Mouse (Mus musculus) kidney, postnatal 14 days (tissue): ENCODE data around the gene 2810004N23Rik.
A peak's percentile ranks its signal among the peaks of the same experiment; 100 is the strongest.

Experiments
- DNase-seq: peaks from one replicate; pipeline ENCODE4 v3.0.0; 2022; ENCODE audit warnings: mixed read lengths

2810004N23Rik gene

GRCm38 (mm10) chr8:124819612-124820115 lies 43.3 kb downstream of the 2810004N23Rik start:
- DNase-seq = no peak

GRCm38 (mm10) chr8:124817361-124817760 lies 45.6 kb downstream of the 2810004N23Rik start:
- no peak for DNase-seq

GRCm38 (mm10) chr8:124816866-124817265 lies 46.1 kb downstream of the 2810004N23Rik start:
- DNase-seq = no peak

DNA sequence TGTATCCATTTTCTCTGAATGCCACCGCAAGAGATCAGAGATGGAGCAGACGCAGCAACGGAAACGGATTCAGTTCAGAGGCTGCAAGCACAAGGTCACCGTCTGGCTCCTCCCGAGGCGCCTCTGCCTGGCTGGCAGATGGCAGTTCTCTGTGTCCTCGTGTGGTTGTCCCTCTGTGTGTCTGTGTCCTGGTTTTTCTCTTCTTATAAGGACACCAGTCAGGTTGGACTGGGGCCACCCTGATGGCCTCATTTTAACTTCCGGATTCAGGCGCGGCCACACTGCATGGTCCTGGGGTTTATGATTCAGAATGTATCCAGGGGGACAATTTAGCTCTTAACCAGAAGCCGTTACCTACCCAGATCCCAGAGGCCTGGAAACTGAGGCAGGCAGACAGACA lies 47.0 kb downstream of the 2810004N23Rik start:
- DNase-seq = no peak

DNA sequence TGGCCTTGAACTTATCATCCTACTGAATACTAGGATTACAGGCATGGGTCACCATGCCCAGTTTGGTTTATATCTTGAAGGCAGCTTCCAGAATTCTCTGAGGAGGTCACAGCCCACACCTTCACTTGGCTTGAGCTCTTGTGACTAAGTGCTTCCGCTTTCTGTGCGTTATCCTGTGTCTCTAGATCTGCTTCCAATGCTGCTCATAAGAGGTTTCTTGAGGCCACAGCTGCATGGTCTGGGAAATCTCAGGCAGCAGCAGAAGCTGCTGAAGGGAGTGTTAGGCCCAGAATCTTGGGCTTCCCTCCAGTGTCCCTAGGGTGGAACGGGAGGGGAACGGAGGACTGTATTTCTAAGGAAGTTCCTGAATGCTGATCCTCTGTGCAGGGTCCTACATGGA lies 49.6 kb downstream of the 2810004N23Rik start:
- DNase-seq = no peak

DNA sequence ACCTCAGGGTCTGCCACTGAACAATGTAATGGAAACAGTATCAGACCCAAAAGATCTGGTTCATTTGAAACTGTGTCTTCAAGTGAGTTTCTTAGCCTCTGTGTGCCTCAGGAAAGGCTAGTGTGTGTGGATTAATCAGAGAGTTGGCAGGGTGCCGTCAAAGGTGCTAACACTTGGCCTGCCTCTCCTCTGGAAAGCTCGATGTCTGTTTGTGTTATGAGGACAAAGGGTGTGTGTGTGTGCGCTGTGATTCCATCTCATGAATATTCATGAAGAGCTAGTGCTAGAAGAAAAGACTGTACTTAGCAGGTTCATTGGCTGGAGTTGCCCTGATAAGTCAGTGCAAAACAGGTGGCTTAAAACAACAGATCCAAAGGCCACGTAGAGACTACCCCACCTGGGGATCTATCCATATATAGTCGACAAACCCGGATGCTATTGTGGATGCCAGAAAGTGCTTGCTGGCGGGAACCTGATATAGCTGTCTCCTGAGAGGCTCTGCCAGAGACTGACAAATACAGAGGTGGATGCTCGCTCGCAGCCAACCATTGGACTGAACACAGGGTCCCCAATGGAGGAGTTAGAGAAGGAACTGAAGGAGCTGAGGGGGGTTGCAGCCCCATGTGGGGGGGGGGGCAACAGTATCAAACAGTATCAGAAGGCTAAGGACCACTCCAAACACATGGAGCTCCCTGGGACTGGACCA lies 52.1 kb downstream of the 2810004N23Rik start:
- peak; percentile 44 for DNase-seq

DNA sequence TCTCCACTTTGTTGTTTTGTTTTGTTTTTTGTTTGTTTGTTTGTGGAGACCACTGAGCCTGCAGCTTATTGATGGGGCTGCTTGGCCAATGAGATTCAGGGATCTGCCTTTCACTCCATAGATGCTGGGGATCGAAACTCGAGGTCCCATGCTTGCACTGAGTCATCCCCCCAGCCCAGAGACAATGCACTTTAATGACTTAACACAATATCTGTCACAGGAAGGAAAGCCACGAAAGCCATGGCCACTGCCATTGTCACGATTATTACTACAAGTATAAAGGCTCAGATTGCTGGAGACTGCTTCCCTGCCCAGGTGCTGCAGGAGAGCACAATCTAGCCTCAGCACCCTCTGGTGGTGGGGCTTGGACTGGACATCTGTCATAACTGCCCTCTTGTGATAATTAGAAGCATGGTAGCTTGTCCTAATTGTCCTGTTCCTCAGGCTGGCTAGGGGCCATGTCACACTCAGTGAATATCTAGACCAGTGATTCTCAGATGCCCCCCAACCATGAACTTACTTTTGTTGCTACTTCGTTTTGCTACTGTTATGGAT lies 52.8 kb downstream of the 2810004N23Rik start:
- DNase-seq = no peak

GRCm38 (mm10) chr8:124809419-124809818 lies 53.5 kb downstream of the 2810004N23Rik start:
- no peak for DNase-seq

- DNase-seq = no peak
These were observed 56.9 kb downstream of the 2810004N23Rik start for GRCm38 (mm10) chr8:124805990-124806389.

DNA sequence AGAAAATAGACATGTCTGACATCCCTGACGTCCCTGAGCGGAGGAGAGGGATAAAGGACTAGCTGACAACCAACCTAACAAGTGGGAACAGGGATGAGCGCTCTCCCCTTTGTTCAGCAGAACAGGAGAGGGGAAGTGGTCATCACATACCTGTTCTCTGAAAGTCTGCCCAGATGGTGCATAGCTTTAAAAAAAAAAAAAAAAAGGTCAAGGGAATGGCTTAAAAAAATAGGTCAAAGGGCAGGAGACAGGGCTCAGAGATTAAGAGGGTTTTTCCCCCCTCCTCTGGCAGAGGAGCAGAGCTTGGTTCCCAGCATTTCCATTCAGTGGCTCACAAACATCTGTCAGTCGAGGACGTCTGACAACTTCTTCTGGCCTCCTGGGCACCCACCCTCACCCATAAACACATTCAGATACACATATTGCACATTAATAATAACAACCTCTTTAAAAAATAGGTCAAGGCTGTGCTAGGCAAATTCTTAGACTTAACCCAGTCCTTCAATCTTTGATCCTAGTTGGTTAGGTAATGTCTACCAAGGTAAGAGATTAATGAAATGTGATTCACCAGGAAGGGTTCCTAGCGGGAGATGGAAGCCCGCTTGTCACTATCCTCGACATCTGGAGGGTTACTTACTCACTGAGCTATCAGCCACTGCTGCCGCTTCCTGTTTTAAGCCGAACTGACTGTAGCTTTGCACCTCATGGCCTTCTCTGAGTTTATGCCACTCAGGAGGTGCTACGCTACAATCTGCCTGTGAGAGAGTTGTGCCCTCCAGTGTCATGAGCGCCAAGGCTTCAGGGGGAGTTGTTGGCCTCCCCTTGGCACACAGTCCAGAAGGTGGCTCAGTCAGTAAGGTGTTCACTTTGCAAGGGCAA lies 58.9 kb downstream of the 2810004N23Rik start:
- DNase-seq = no peak

DNA sequence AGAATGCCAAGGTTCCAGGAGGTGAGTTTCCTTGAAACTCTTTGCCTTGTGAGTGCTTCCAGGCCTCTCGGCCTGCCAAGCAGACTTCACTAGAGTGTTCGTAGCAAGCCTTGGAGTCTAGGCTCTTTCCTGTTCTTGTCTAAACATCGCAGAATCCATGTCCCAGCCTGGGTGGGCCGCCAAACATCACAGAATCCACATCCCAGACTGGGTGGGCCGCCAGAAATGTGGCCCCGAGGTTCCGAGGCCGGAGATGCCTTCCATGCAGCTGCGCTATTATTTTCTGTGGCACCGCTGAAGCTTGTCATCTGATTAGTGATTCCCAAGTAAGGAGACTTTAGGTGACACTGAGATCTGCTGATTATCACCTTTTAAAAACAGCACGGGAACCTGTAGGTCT lies 62.4 kb downstream of the 2810004N23Rik start:
- DNase-seq = no peak

GRCm38 (mm10) chr8:124795781-124796488 lies 67.0 kb downstream of the 2810004N23Rik start:
- no peak for DNase-seq

GRCm38 (mm10) chr8:124794486-124794780 lies 68.5 kb downstream of the 2810004N23Rik start:
- DNase-seq = peak; percentile 34

DNA sequence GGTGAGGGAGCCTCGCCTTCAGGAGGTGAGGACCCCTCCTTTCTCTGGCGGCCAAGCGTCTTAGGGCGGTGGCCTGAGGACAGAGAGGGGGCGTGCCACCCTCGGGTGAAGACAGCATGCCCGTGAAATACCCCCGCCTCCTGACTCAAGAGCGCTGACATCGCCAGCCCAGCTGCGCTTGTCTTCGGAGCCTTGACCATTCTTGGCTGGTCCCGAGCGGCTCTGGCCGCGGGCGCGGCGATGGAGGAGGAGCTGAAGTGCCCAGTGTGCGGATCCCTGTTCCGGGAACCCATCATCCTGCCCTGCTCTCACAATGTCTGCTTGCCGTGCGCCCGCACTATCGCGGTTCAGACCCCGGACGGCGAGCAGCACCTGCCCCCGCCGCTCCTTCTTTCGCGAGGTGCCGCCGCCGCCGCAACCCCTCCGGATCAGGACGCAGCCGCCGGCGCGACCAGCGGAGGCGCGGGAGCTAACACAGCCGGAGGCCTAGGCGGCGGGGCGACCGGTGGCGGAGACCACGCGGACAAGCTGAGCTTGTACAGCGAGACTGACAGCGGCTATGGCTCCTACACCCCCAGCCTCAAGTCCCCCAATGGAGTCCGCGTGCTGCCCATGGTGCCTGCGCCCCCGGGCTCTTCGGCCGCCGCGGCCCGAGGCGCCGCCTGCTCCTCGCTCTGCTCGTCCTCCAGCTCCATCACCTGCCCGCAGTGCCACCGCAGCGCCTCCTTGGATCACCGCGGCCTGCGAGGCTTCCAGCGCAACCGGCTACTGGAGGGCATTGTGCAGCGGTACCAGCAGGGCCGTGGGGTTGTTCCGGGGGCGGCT lies 69.0 kb downstream of the 2810004N23Rik start:
- peak; percentile 2 for DNase-seq

- peak; percentile 93 for DNase-seq
These were observed 69.7 kb downstream of the 2810004N23Rik start for GRCm38 (mm10) chr8:124793172-124793651.

- DNase-seq = peak; percentile 53
These were observed 70.2 kb downstream of the 2810004N23Rik start, which contains the start of gene Trim67 for GRCm38 (mm10) chr8:124792708-124793107. TSS of gene Trim67 (plus strand) at chr8:124793092.

- peak; percentile 10 for DNase-seq
These were observed 70.7 kb downstream of the 2810004N23Rik start for GRCm38 (mm10) chr8:124792186-124792585.

- DNase-seq = no peak
These were observed 71.2 kb downstream of the 2810004N23Rik start for GRCm38 (mm10) chr8:124791751-124792150.

DNA sequence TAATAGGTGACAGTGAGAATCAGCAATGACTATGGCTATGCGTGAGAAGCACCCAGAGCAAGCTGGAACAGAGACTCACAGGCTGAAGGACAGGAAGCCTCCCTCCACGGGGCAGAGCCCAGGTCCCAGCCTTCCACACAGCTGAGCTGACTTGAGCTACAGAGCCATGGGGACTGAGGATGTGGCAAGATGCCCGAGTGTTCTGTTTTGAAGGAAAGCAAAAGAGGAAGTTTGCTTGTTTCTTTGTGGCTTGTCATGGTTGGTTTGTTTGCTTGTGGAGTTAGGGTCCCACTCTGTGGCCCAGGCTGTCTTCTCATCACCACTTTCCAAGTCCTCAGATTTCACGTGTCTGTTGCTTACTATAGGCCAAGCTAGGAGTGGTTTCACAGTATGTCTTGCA lies 72.2 kb downstream of the 2810004N23Rik start:
- no peak for DNase-seq
